Mouse (Mus musculus) kidney, adult 18-20 months (tissue): ENCODE results near the gene Gm7029.
A peak's percentile ranks its signal among the peaks of the same experiment; 100 is the strongest.
"Not testable (repeated sequence)": the region's sequence is repeated elsewhere in the genome, so short reads cannot be mapped to it uniquely, and the experiment has no call there.

ENCODE experiments used
- DNase-seq: peaks from one replicate; pipeline ENCODE4 v3.0.0; 2021

Gene Gm7029

DNA sequence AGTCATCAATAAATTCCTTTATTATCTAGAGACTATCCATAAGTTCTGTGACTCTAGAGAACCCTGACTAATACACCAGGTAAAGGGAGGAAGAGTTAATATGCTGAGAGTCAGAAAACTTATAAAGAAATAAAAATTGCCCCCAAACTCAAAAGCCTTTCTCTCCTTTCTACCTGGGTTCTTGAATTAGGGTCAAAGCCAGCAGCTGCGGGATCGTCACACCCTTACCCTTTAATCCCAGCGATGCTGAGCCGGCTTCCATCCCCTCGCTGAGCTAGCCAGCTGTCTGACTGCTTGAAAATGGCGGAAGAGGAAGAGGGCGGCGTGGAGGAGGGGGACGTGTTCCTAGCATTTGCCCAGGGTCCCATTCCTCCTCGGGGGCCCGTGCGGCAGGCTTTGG is at the start of gene Gm7029:
TSS of gene Gm7029 (plus strand) at position 301 of the 400 bp plus-strand sequence.
- not testable (repeated sequence) for DNase-seq

GRCm38 (mm10) chr17:33824084-33824996 is 49.3 kb upstream of the Gm7029 start, which contains the start of the genes Rps28 and Ndufa7:
Gene Rps28 (minus strand): TSS chr17:33824562.
Gene Ndufa7 (plus strand): TSS chr17:33824572.
- DNase-seq = peak; percentile 100

DNA sequence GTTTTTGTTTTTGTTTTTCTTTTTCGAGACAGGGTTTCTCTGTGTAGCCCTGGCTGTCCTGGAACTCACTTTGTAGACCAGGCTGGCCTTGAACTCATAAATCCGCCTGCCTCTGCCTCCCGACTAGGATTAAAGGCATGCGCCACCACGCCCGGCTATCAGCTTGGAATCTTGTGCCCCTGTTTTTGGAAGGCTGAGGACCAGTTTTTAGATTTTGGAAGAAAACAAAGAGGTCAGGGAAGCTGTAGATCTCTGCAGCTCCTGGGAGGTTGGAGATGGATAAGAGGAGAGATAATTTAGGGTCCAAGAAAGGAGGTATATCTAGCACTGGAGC is 48.7 kb upstream of the Gm7029 start:
- not testable (repeated sequence) for DNase-seq

GRCm38 (mm10) chr17:33825462-33825861 is 48.2 kb upstream of the Gm7029 start:
- DNase-seq = no peak

DNA sequence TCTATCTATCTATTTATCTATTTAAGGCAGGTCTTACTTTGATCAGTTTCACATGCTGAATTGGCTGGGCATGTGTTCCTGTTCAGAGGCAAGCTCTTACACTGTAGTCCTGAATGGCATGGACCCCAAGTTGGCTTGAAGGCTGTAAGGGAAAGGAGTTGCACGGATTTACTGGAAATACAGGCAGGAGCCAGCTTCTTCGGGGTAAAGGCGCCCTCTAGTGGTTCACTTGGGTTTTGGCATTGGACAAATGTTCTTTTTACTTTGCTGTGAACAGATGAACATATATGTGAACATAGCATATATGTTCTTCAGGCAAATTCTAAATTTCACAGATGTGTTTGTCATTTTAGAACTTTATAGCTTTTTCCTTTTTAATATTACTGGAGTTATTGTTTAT is 46.8 kb upstream of the Gm7029 start:
- peak; percentile 76 for DNase-seq

GRCm38 (mm10) chr17:33828892-33829291 is 44.7 kb upstream of the Gm7029 start:
- peak; percentile 83 for DNase-seq

GRCm38 (mm10) chr17:33829561-33829960 is 44.1 kb upstream of the Gm7029 start:
- no peak for DNase-seq

GRCm38 (mm10) chr17:33842966-33843795 is 30.5 kb upstream of the Gm7029 start, which contains the start of gene Cd320:
Gene Cd320 (plus strand): TSS chr17:33843091.
- peak; percentile 95 for DNase-seq

GRCm38 (mm10) chr17:33844196-33844595 is 29.4 kb upstream of the Gm7029 start:
- no peak for DNase-seq

- no peak for DNase-seq
These were observed 25.5 kb upstream of the Gm7029 start for GRCm38 (mm10) chr17:33848139-33848538.

DNA sequence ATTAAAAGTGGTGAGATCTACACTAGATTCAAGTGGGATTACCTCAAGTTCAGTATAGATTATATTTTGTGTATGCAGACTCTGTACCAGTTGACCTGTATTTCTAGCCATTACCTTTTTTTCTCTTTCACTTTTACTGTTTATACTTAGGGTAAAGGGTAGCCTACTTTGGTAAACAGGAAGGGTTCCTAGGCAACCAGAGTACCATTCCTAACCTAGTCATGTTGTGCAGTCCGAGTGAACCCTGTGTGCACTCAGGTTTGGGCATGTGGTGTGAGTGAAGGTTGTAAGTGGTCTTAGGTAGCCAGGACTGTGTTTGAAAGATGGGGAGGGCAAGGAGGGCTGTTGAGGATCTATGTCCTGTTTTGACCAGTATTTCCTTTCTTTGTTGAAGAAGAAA is 22.3 kb upstream of the Gm7029 start:
- no peak for DNase-seq

GRCm38 (mm10) chr17:33857816-33858215 is 15.8 kb upstream of the Gm7029 start:
- DNase-seq = no peak

DNA sequence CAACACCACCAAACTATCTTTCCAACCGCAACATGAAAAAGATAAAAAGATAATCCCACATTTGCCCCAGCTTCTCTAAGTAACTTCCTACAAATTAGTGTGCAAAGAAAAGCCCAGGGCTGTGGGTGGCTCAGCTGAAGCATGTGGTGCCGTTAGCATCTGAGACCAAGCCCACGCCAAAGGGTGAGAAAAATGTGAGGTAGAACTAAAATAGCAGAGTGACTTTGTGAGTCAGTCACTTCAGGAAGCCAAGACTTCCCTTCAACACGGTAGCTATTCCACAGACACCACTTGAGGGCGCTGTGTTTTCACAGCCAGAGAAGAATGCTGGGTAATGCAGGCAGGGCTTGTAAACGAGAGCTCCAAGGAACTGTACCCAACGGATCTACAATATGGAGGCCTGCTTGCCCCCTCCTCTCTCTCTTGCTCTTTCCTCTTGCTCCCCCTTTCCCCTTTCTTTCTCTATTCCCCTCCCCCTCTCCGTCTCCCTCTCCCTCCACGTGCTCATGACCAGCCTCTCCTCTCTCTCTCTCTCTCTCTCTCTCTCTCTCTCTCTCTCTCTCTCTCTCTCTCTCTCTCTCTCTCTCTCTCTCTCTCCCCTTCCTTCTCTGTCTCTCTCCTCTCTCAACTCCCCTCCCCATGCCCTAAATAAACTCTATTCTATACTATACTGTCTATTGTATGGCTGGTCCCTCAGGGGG is 8.2 kb upstream of the Gm7029 start:
- peak; percentile 53 for DNase-seq

DNA sequence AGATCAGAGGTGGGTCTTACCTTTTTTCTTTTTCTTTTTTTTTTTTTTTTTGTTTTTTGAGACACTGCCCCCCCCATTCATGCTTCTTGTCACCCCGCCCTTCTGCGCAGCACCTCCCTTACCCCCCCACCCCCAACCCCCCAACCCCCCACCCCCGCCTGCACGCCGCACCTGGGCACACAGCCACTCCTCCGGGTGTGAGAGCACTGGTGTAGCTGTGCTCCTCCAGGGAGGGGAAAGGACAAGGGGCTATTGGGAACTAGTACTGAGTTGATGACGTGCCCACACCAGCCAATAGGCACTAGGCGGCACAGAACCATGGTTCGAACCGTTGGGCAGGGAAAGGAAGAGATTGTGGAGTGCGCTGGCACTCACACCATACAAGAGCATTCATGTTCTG is 774 bp downstream of the Gm7029 start:
- no peak for DNase-seq

DNA sequence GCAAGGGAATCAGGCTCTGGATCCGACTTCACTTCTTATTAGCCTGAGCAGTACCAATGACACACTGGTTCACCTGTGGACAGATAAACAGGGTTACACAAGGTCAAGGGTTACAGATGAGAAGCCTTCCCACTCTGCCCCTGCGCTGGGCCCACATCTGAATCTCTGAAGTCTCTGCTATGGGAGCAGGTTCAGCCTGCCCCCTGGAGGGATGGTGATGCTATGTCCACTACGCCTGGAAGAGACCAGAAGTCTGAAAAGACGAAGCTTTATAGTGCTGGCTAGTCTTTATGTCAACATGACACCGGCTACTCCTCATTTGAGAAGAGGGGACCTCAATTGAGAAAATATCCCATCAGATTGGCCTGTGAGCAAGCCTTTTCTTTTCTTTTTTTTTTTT is 2.2 kb downstream of the Gm7029 start:
- not testable (repeated sequence) for DNase-seq

GRCm38 (mm10) chr17:33884320-33884719 is 10.7 kb downstream of the Gm7029 start:
- DNase-seq = not testable (repeated sequence)

DNA sequence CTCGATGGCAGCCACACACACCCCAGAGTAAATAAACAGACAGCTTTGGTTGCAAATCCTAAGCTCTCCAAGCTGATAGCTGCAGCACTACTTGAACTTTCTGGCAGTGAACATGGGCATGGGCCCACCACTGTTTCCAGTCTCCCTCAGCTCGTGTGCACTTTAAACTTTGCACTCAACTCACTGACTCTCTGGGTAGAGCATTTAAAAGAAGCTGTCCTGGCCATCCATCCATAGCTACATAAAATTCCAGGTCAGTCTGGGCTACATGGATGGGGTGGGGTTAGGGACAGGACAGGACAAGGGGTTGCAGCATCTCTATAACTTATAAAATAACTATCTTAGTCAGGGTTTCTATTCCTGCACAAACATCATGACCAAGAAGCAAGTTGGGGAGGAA is 14.2 kb downstream of the Gm7029 start:
- DNase-seq = not testable (repeated sequence)

- DNase-seq = not testable (repeated sequence)
These were observed 14.6 kb downstream of the Gm7029 start for GRCm38 (mm10) chr17:33888230-33888629.

DNA sequence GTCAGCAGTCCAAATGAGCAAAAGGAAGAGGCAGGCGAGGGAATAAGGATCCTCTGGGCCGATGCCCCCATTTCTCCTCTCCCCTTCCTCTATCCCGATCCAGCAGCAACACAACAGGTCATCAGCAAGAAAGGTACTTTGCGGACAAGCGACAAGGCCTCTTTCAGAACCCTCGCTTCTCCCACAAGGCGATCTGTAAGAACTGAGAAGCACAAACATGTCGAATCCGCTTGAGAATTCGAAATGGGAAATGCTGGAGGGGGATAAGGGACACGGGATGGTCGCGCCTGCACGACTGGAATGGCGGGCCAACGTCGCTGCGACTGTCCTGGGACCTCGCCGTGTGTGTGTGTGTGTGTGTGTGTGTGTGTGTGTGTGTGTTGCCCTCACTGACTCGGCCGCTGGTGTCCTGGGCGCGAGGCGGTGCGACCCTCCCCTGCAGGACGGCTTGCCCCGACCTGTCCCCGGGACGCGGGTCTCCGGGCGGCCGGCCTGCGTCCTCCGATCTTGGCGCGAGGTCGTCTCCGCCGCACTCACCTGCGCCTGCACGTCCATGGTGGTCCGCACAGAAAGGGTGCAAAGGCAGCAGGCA is 16.4 kb downstream of the Gm7029 start:
- DNase-seq = not testable (repeated sequence)

DNA sequence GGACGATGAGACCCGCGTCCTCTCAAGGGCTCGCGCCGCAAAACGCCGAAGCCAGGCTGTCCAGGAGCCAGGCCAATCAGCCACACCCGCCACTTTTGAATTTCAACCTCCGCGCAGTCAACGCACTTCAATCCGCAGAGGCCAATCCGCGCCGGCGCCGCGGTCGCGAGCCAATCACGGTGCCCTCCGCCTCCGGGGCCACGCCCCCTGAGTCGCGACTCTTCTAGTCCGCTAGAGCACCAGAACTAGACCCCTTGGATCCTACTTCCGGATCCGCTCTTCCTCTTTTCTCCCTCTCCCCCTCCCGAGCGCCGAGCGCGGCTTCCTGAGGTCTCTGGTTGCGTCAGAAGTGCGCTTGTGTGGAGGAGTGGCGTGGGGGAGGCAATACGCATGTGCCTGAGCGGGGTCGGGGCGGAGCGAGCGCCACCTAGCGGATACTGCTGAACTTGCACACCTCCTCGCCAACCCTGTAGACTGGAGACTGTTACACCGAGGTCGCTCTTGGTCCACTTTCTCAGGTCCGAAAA is 17.0 kb downstream of the Gm7029 start, which contains the start of gene Kifc1:
TSS of gene Kifc1 (minus strand) at position 129 of the 527 bp plus-strand sequence.
- DNase-seq = peak; percentile 98

DNA sequence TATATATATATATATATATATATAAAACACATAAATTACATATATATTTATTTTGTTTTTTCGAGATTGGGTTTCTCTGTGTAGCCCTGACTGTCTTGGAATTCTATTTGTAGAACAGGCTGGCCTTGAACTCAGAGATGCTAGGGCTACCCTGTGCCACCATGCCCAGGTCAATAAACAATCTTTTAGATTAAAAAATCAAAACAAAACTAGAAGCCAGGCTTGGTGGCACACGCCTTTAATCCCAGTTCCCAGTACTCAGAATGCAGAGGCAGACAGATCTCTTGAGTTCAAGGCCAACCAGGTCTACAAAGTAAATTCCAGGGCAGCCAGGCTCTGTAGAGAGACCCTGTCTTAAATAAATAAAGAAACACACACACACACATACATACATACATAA is 17.7 kb downstream of the Gm7029 start:
- no peak for DNase-seq

DNA sequence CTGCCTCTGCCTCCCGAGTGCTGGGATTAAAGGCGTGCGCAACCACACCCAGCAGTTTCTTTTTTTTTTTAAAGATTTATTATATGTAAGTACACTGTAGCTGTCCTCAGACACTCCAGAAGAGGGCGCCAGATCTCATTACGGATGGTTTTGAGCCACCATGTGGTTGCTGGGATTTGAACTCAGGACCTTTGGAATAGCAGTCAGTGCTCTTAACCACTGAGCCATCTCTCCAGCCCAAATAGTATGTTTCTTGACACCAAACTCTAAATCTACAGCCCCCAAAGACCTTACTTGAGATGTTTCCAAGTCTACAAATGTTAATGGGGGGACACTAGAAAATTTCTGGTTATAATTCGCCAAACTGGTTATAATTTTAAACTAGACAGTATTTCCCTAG is 18.3 kb downstream of the Gm7029 start:
- not testable (repeated sequence) for DNase-seq
